Mouse (Mus musculus) testis, adult 2 months (tissue): Measurements from ENCODE around the gene Olfr1066. TPM values are rescaled to one million over a fixed set of nuclear protein-coding genes. Genes with fewer than 3 reads are reported as not detected.
"Not testable (repeated sequence)": the region's sequence is repeated elsewhere in the genome, so short reads cannot be mapped to it uniquely, and the experiment has no call there.

Source experiments
- H3K27ac ChIP-seq: fragments of 200-500 bp; 2 replicates; pipeline ENCODE4 v1.5.1; 2012; ENCODE audit warnings: low read depth, low read length; ENCODE audit not compliant: control insufficient read depth, insufficient read depth
- H3K27me3 ChIP-seq: fragments of 200-500 bp; 2 replicates; pipeline ENCODE4 v1.6.1; 2012; ENCODE audit warnings: mild to moderate bottlenecking, low read length, moderate library complexity; ENCODE audit not compliant: control insufficient read depth, insufficient read depth
- H3K36me3 ChIP-seq: fragments of 200-500 bp; 2 replicates; pipeline ENCODE4 v1.6.1; 2012; ENCODE audit warnings: mild to moderate bottlenecking, low read length; ENCODE audit not compliant: control insufficient read depth, insufficient read depth
- H3K4me1 ChIP-seq: fragments of 200-500 bp; 2 replicates; pipeline ENCODE4 v1.6.1; 2012; ENCODE audit warnings: low read length; ENCODE audit not compliant: control insufficient read depth, insufficient read depth
- H3K4me3 ChIP-seq: fragments of 200-500 bp; 2 replicates; pipeline ENCODE4 v1.5.1; 2012; ENCODE audit warnings: low read depth, mild to moderate bottlenecking, low read length, moderate library complexity, mixed read lengths; ENCODE audit not compliant: control insufficient read depth
- CTCF ChIP-seq: fragments of 200-500 bp; IDR thresholded peaks from 2 replicates; pipeline ENCODE4 v1.5.1; 2012; ENCODE audit warnings: low read depth, mild to moderate bottlenecking, inconsistent platforms, low read length, moderate library complexity; ENCODE audit not compliant: control insufficient read depth, insufficient read depth, insufficient replicate concordance
- POLR2A ChIP-seq: fragments of 200-500 bp; IDR thresholded peaks from 2 replicates; pipeline ENCODE4 v1.6.1; 2012; ENCODE audit warnings: low read depth, mild to moderate bottlenecking, inconsistent platforms, low read length, moderate library complexity; ENCODE audit not compliant: control insufficient read depth
- polyA plus RNA-seq: library from polyadenylated mRNA; depleted of rRNA; stranded (reverse); fragments of >200 nt; gene quantifications from 2 replicates; pipeline ENCODE4 v1.2.3, GENCODE M21; 2012; rRNA removed

Olfr1066 gene
- not detected in 2 replicates for polyA plus RNA-seq

- Histone ChIP-seq H3K4me1 (no peaks in the 10 kb centered on the region), H3K27ac (no peak within 1 kb of the TSS), H3K27me3 (no peaks in the 10 kb centered on the region), H3K36me3 (no peaks in the 10 kb centered on the region), H3K4me3 (no peak within 1 kb of the TSS)
- TF ChIP-seq CTCF, result no peak
- no peak for TF ChIP-seq POLR2A
Observed at GRCm38 (mm10) chr2:86456169-86456568, at the start of gene Olfr1066. Gene Olfr1066 (minus strand): TSS chr2:86456269.

- Histone ChIP-seq H3K4me1 (no peaks in the 10 kb centered on the region), H3K27ac (no peak within 1 kb of the TSS), H3K27me3 (no peaks in the 10 kb centered on the region), H3K4me3 (no peak within 1 kb of the TSS), H3K36me3 (no peaks in the 10 kb centered on the region)
- TF ChIP-seq CTCF (no peak), POLR2A (no peak)
Observed at GRCm38 (mm10) chr2:86487286-86487685, 31.2 kb upstream of the Olfr1066 start, which contains the start of gene Olfr228. Gene Olfr228 (minus strand): TSS chr2:86487386.

DNA sequence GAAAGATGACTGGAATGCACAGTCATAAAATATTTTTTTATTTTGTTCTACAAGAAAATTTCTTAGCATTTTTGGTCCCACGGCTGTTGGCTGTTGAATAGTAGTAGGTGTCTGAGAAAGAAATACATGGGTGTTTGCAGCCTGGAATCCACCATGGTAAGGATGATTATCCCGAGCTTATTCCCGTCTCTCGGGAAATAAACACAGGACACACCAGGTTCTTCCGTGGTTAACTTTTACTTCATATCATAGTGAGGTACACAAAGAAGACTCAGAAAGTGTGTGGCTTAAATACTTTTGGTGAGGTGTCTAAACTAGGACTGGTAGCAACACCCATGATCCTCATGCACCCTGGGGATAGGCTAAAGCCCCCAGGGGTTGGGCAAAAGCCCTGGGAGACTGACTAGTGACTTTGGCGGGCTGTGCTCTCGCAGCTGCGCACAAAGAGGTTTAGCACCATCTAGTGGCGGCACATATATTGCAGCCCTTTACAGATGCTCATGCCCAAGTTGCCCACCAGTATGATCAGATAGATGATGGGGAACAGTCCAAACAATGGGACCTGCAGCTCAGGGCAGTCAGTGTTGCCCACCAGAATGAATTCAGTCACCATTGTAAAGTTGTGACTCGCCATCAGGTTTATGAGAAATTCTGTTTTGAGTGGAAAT lies 8.5 kb upstream of the Olfr1066 start:
- no peaks in the 10 kb centered on the region for H3K27me3 ChIP-seq
- H3K27ac ChIP-seq, result no peak overlapping the region
- H3K4me3 ChIP-seq, result no peak overlapping the region
- TF ChIP-seq POLR2A (no peak), CTCF (peak; percentile 67)
- H3K4me1 ChIP-seq, result no peaks in the 10 kb centered on the region
- H3K36me3 ChIP-seq, result no peaks in the 10 kb centered on the region

GRCm38 (mm10) chr2:86460434-86460833 lies 4.4 kb upstream of the Olfr1066 start:
- no peaks in the 10 kb centered on the region for H3K36me3 ChIP-seq
- TF ChIP-seq CTCF (no peak), POLR2A (no peak)
- H3K4me3 ChIP-seq, result no peak overlapping the region
- no peaks in the 10 kb centered on the region for H3K27me3 ChIP-seq
- H3K4me1 ChIP-seq, result no peaks in the 10 kb centered on the region
- H3K27ac ChIP-seq, result no peak overlapping the region

DNA sequence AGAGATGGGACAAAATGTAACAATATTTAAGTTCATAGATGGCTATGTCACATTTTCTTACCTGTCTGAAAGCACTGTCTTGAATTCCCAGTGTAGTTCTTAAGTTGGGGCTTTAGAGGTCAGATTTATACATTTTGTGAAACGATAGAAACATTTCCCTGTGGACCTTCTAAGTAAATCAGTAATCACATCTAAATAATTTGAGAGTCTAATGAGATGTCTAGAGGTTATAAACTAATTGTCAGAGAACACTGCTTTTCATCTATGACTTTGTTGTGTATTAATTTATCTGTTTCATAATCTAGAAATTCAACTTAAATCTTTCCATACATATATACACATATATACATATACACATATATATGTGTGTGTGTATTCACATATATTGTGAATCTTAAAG lies 5.6 kb downstream of the Olfr1066 start, which contains the start of gene Olfr1065:
Gene Olfr1065 (minus strand): TSS at position 101 of the 400 bp plus-strand sequence.
- not testable (repeated sequence) for H3K27me3 ChIP-seq, H3K4me3 ChIP-seq, H3K36me3 ChIP-seq, H3K27ac ChIP-seq, H3K4me1 ChIP-seq

GRCm38 (mm10) chr2:86442101-86442500 lies 14.0 kb downstream of the Olfr1066 start:
- H3K27ac ChIP-seq, H3K36me3 ChIP-seq, H3K4me1 ChIP-seq, H3K4me3 ChIP-seq, H3K27me3 ChIP-seq: not testable (repeated sequence)

- not testable (repeated sequence) for H3K27me3 ChIP-seq, H3K4me1 ChIP-seq, H3K36me3 ChIP-seq, H3K27ac ChIP-seq, H3K4me3 ChIP-seq
Observed at GRCm38 (mm10) chr2:86428511-86428910, 27.6 kb downstream of the Olfr1066 start.

DNA sequence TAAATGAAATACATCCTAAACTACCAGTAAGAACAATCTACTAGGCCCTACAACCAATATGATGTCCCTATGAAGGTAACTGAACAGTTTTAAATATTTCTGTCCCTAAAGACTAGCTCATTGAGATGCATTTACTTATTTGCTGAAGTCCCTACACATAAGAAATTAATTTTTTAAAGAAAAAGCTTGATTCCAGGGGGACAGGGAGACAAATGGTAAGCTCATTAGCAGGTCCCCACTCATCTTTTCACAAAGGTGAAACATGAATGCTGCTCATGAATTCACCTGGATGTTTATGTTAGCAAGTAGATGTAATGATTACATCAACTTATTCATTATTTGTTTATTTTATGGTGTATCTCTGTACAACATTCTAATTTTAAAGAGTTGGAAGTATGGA lies 29.4 kb downstream of the Olfr1066 start, which contains the start of gene Olfr1062:
Gene Olfr1062 (minus strand): TSS at position 101 of the 400 bp plus-strand sequence.
- not testable (repeated sequence) for H3K36me3 ChIP-seq, H3K4me1 ChIP-seq, H3K27ac ChIP-seq, H3K4me3 ChIP-seq, H3K27me3 ChIP-seq
